Mouse (Mus musculus): ENCODE data around the gene Mmp24. TPM values are rescaled to one million over a fixed set of nuclear protein-coding genes. Genes with fewer than 3 reads are reported as not detected.
"Not testable (repeated sequence)": the region's sequence is repeated elsewhere in the genome, so short reads cannot be mapped to it uniquely, and the experiment has no call there.

The Mmp24 gene
- 0.10 TPM in 1 of 2 replicates, not detected in the other for total RNA-seq (2017)

GRCm38 (mm10) chr2:155774927-155775684 is at the start of gene Mmp24:
TSS of gene Mmp24 (plus strand) at chr2:155775342.
- ATAC-seq (replicated peaks in 1 of 2; ENCODE audit: insufficient read depth in 1 of 2, low FRiP score in 2 of 2, low TSS enrichment in 1 of 2, low read depth in 1 of 2, poor library complexity in 2 of 2, severe bottlenecking in 2 of 2) = no peak

DNA sequence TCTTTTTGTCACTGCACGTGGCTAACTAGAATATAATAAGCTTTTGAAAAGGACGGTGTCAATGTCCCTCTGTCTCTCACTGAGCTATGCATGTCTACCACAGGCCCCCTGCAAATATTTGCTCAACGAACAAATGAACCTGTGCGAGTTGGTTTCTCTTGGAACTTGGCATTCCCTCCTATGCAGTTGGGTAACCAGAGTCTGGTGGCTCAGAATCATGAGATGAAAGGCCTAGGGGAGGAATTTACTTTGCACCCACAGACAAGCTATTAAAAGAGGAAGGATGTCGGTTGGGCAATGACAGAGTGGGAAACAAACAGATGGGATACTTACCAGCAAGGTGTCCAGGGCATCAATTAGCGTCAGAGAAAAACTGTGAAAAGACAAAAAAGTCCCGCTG is 48.8 kb upstream of the Mmp24 start:
- no peak for ATAC-seq (replicated peaks in 1 of 2; ENCODE audit: insufficient read depth in 1 of 2, low FRiP score in 2 of 2, low TSS enrichment in 1 of 2, low read depth in 1 of 2, poor library complexity in 2 of 2, severe bottlenecking in 2 of 2)

GRCm38 (mm10) chr2:155727764-155728395 is 47.3 kb upstream of the Mmp24 start:
- ATAC-seq (replicated peaks in 1 of 2; ENCODE audit: insufficient read depth in 1 of 2, low FRiP score in 2 of 2, low TSS enrichment in 1 of 2, low read depth in 1 of 2, poor library complexity in 2 of 2, severe bottlenecking in 2 of 2) = no peak

- no peak for ATAC-seq (replicated peaks in 1 of 2; ENCODE audit: insufficient read depth in 1 of 2, low FRiP score in 2 of 2, low TSS enrichment in 1 of 2, low read depth in 1 of 2, poor library complexity in 2 of 2, severe bottlenecking in 2 of 2)
These were observed 46.4 kb upstream of the Mmp24 start for GRCm38 (mm10) chr2:155728742-155729141.

GRCm38 (mm10) chr2:155729158-155729645 is 45.9 kb upstream of the Mmp24 start, which contains the start of gene Edem2:
TSS of gene Edem2 (minus strand) at chr2:155729475.
- peak; percentile 94 to 95 for ATAC-seq (replicated peaks in 1 of 2; ENCODE audit: insufficient read depth in 1 of 2, low FRiP score in 2 of 2, low TSS enrichment in 1 of 2, low read depth in 1 of 2, poor library complexity in 2 of 2, severe bottlenecking in 2 of 2)

- ATAC-seq (replicated peaks in 1 of 2; ENCODE audit: insufficient read depth in 1 of 2, low FRiP score in 2 of 2, low TSS enrichment in 1 of 2, low read depth in 1 of 2, poor library complexity in 2 of 2, severe bottlenecking in 2 of 2) = no peak
These were observed 40.1 kb upstream of the Mmp24 start for GRCm38 (mm10) chr2:155735080-155735479.

- ATAC-seq (replicated peaks in 1 of 2; ENCODE audit: insufficient read depth in 1 of 2, low FRiP score in 2 of 2, low TSS enrichment in 1 of 2, low read depth in 1 of 2, poor library complexity in 2 of 2, severe bottlenecking in 2 of 2) = not testable (repeated sequence)
These were observed 39.4 kb upstream of the Mmp24 start, which contains the start of gene Gm17581 for GRCm38 (mm10) chr2:155735766-155736165. TSS of gene Gm17581 (minus strand) at chr2:155735866.

DNA sequence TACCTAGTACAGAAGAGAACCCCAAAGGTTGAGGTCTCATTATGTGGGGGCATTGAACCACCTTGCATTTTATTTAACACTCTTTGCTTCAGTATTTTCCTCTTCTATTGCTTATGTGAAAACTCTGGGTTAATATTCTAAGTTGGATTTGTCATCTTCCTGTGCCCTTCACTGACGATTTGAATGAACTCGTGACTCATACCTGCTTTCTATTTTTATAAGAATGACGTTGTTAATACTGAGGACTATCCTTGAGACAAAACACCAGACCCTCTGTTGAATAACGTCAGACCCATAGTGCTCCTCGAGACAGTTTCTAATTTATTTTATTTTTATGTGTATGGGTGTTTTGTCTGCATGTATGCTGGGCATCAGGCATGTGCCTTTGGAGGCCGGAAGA is 38.2 kb upstream of the Mmp24 start:
- no peak for ATAC-seq (replicated peaks in 1 of 2; ENCODE audit: insufficient read depth in 1 of 2, low FRiP score in 2 of 2, low TSS enrichment in 1 of 2, low read depth in 1 of 2, poor library complexity in 2 of 2, severe bottlenecking in 2 of 2)

DNA sequence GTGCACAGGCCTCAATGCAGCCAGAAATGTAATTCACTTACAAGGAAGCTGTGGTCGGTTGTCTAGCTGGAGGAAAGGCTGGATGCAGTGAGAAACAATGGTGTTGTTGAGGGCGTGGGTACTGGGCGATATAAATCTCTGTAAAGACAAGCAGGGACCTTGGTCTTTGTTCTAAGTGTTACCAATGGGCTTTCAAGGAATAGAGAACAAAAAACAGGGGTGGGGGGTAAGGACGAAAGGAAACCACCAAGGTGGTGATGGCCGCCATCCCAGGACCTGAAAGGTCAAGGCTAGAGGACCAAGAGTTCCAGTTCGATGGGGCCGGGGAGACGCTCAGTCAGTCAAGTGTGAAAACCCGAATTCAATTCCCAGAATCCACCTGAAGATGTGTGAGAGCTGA is 37.3 kb upstream of the Mmp24 start:
- no peak for ATAC-seq (replicated peaks in 1 of 2; ENCODE audit: insufficient read depth in 1 of 2, low FRiP score in 2 of 2, low TSS enrichment in 1 of 2, low read depth in 1 of 2, poor library complexity in 2 of 2, severe bottlenecking in 2 of 2)

DNA sequence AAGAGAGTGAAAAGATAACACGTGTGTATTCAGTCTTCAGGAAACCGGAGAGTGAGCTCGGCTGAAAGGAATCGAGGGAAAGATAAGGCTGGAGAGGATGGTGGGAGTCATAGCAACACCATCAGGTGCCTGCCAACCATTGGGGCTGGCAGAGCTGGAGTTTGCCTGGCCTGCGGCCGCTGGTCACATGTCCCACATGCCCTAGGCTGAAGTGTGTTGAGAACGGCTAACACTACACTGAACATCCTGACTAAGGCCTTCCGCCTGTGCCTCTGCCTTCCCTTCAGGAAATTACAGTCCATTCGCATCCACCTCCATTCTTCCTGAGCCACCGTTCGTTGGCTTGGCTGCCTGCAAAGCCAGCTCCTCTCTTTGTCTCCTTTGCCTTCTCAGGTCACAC is 32.9 kb upstream of the Mmp24 start:
- ATAC-seq (replicated peaks in 1 of 2; ENCODE audit: insufficient read depth in 1 of 2, low FRiP score in 2 of 2, low TSS enrichment in 1 of 2, low read depth in 1 of 2, poor library complexity in 2 of 2, severe bottlenecking in 2 of 2) = peak; percentile 28 to 46; a peak in 2 of 4 replicates

- ATAC-seq (replicated peaks in 1 of 2; ENCODE audit: insufficient read depth in 1 of 2, low FRiP score in 2 of 2, low TSS enrichment in 1 of 2, low read depth in 1 of 2, poor library complexity in 2 of 2, severe bottlenecking in 2 of 2) = peak; percentile 70 to 80
These were observed 32.2 kb upstream of the Mmp24 start for GRCm38 (mm10) chr2:155742931-155743337.

GRCm38 (mm10) chr2:155743351-155743750 is 31.8 kb upstream of the Mmp24 start:
- ATAC-seq (replicated peaks in 1 of 2; ENCODE audit: insufficient read depth in 1 of 2, low FRiP score in 2 of 2, low TSS enrichment in 1 of 2, low read depth in 1 of 2, poor library complexity in 2 of 2, severe bottlenecking in 2 of 2) = peak; percentile 35 to 57; a peak in 3 of 4 replicates

DNA sequence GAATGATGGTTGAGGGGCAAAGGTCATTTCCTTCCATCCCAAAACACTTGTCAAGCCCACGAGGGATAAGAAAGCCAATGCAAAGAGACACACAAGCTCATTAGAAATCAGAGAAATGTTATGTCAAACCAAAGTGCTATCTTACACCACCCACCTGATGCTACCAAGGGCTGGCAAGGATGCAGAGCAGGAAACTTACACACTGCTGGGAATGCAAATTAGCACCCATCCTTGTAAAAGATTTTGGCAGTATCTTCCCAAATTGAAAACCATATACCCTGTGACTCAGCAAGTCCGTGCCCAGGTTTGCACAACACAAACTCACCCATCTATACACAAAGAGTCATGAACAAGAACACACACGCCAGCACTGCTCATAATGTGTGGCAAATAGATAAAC is 29.7 kb upstream of the Mmp24 start:
- ATAC-seq (replicated peaks in 1 of 2; ENCODE audit: insufficient read depth in 1 of 2, low FRiP score in 2 of 2, low TSS enrichment in 1 of 2, low read depth in 1 of 2, poor library complexity in 2 of 2, severe bottlenecking in 2 of 2) = no peak

DNA sequence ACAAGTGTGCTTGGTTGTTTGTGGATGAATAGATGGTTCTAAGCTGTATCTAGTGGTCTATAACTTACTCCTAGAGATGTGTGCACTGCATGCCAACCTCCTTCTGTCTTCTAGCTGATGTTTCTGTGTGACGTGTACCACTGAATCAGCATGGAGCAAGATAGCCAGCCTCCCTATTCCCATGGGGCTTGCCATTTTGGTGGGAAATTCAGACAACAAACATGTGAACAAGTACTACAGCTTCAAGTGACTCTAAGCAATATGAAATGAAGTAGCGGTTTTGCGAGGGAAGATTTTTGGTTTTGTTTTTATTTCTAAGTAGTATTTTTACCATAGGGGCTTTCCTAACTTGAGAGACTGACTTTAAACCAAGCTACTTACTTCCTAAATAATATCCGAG is 25.7 kb upstream of the Mmp24 start:
- no peak for ATAC-seq (replicated peaks in 1 of 2; ENCODE audit: insufficient read depth in 1 of 2, low FRiP score in 2 of 2, low TSS enrichment in 1 of 2, low read depth in 1 of 2, poor library complexity in 2 of 2, severe bottlenecking in 2 of 2)

DNA sequence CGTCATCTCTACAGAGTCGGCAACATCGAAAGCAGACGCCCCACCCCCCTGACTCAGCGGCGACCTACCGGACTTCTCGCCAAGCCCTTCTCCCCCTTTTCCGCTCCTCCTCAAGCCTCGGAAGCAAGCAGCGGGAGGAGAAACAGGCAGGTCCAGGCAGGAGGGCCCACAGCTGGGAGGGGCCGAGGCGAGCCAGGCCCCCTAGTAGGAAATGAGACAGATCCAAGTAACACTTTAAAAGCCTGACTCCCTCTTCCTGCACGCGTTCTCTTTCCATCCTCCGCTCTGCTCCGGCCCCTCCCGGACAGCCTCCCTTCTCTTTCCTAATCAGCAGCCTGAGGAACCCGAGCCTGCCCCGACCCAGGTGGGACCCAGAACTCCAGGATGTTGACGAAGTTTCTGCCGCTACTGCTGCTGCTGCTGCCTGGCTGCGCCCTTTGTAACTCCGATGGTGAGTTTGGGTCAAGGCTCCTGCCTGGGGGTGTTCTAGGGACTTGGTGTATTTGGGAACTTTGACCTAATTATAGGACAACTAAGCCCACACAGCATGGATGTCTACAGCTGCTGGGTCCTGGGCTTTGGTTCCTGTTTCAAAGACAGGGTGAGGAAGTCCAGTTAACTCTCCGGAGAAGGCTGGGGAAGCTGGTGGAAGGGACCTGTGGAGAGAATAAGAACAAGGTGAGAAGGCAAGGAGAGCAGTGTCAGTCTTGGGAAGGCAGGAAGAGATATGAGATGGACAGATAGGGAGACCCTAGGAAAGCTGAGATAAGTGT is 23.9 kb upstream of the Mmp24 start, which contains the start of gene Procr:
TSS of gene Procr (plus strand) at position 104 of the 773 bp plus-strand sequence.
- ATAC-seq (replicated peaks in 1 of 2; ENCODE audit: insufficient read depth in 1 of 2, low FRiP score in 2 of 2, low TSS enrichment in 1 of 2, low read depth in 1 of 2, poor library complexity in 2 of 2, severe bottlenecking in 2 of 2) = peak; percentile 43 to 49

DNA sequence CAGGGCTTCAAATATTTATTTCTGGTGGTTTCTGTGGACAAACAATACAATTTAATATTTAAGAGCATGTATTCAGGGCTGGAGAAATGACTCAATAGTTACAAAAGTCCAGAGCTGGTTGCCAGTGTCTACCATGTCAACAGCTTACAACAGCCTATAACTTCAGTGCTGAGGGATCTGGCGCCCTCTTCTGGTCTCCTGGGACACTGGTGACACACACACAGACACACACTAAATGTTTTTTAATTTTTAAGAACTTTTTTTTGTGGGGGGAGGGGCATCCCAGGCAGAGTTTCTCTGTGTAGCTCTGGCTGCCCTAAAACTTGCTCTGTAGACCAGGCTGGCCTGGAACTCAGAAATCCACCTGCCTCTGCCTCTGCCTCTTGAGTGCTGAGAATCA is 19.4 kb upstream of the Mmp24 start:
- ATAC-seq (replicated peaks in 1 of 2; ENCODE audit: insufficient read depth in 1 of 2, low FRiP score in 2 of 2, low TSS enrichment in 1 of 2, low read depth in 1 of 2, poor library complexity in 2 of 2, severe bottlenecking in 2 of 2) = peak; percentile 60 to 62; a peak in 2 of 4 replicates

DNA sequence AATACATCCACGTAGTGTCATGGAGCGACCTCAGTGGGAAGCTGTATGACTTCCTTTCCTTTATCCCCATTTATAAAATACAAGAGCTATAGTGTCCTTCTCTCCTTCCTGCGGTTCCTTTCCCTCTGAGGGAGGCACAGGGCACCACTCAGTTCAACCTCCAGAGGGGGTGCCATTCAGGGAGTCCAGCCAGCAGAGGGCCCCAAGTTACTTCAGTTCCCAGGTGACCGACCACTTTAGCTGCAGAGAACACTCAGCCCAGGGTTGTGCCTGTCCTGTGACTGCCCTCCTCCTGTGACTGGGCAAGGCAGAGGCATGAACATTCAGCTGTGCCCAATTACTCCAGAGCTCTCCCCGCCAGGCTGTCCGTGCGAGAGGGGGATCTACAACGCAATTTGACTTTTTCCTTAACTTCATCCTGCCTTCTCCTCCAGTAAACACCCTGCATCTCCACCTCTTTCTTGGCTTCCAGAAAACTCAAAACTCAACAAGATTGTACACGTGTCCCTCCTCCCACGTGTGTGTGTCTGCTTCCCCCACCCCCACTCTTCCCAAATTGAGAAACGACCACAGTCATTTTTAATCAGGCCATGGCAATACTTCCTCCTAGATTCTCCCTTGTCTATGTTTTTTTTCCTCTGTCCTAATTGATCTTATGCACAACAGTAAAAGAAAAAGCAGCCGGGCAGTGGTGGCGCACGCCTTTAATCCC is 18.1 kb upstream of the Mmp24 start:
- peak; percentile 72 for ATAC-seq (replicated peaks in 1 of 2; ENCODE audit: insufficient read depth in 1 of 2, low FRiP score in 2 of 2, low TSS enrichment in 1 of 2, low read depth in 1 of 2, poor library complexity in 2 of 2, severe bottlenecking in 2 of 2)

All from hematopoietic stem cell, adult 5-6 weeks (primary cell).